Mouse (Mus musculus): ENCODE measurements at regions not wholly inside any gene's neighbourhood (a gene's known extent, or its start where the extent isn't known, plus 50 kb on each side); places are given as distances from the start of the nearest gene placed in this dataset.

GRCm38 (mm10) chr2:79050495-79051046 lies 182.6 kb downstream of the Ube2e3 start:
- TF ChIP-seq CTCF (IDR thresholded peaks at IDR 0.05; ENCODE audit: insufficient read depth, low read depth, low read length), result no peak
- TF ChIP-seq POLR2A (IDR thresholded peaks at IDR 0.05; ENCODE audit: insufficient read depth, low read depth, low read length), result no peak
